Mouse (Mus musculus) C2C12 (cell line): ENCODE measurements around the gene Spop.

ENCODE experiments used
- CEBPB ChIP-seq: IDR thresholded peaks from one replicate; pipeline ENCODE4 v1.6.1; 2011; ENCODE audit warnings: low read depth, mild to moderate bottlenecking, control low read depth, moderate library complexity
- CTCF ChIP-seq: IDR thresholded peaks from one replicate; pipeline ENCODE4 v1.5.1; 2011; ENCODE audit not compliant: control insufficient read depth, insufficient read depth, insufficient read length
- FOSL1 ChIP-seq: IDR thresholded peaks from one replicate; pipeline ENCODE4 v1.8.0; 2011; ENCODE audit warnings: mild to moderate bottlenecking, low read length; ENCODE audit not compliant: poor library complexity, insufficient read depth, severe bottlenecking
- MAX ChIP-seq: IDR thresholded peaks from one replicate; pipeline ENCODE4 v1.6.1; 2011; ENCODE audit warnings: mild to moderate bottlenecking, control low read depth
- MYOG ChIP-seq: IDR thresholded peaks from one replicate; pipeline ENCODE4 v1.6.1; 2011; ENCODE audit not compliant: control insufficient read depth, insufficient read length; ENCODE audit errors: extremely low read depth
- USF1 ChIP-seq: IDR thresholded peaks from one replicate; pipeline ENCODE4 v1.6.1; 2011; ENCODE audit warnings: low read depth, mild to moderate bottlenecking, control low read depth, moderate library complexity

- TF ChIP-seq CTCF (no peak), FOSL1 (no peak), CEBPB (no peak), MAX (no peak), MYOG (no peak), USF1 (peak; percentile 14)
These were observed 769 bp downstream of the Spop start for GRCm38 (mm10) chr11:95414536-95415161.
